Mouse (Mus musculus) forebrain, embryonic 10.5 days (tissue): ENCODE data around the gene Asns. TPM values are rescaled to one million over a fixed set of nuclear protein-coding genes. Genes with fewer than 3 reads are reported as not detected.
"Not testable (repeated sequence)": the region's sequence is repeated elsewhere in the genome, so short reads cannot be mapped to it uniquely, and the experiment has no call there.

Experiments
- DNase-seq: peaks from one replicate; pipeline ENCODE4 v3.0.0-alpha.2; 2017; ENCODE audit warnings: low spot score; ENCODE audit errors: extremely low spot score
- H3K27ac ChIP-seq: fragments of 300-500 bp; sonication (generic); 2 replicates; pipeline ENCODE4 v1.5.1; 2016; ENCODE audit warnings: mild to moderate bottlenecking
- H3K27me3 ChIP-seq: fragments of 300-500 bp; sonication (generic); 2 replicates; pipeline ENCODE4 v1.6.1; 2016; ENCODE audit warnings: mild to moderate bottlenecking; ENCODE audit not compliant: poor library complexity, severe bottlenecking
- H3K36me3 ChIP-seq: fragments of 300-500 bp; sonication (generic); replicated peaks from 2 replicates; pipeline ENCODE4 v1.6.1; 2016; ENCODE audit warnings: mild to moderate bottlenecking, moderate library complexity
- H3K4me1 ChIP-seq: fragments of 300-500 bp; sonication (generic); 2 replicates; pipeline ENCODE4 v1.6.1; 2016
- H3K4me3 ChIP-seq: fragments of 300-500 bp; sonication (generic); 2 replicates; pipeline ENCODE4 v1.5.1; 2016; ENCODE audit warnings: mild to moderate bottlenecking, moderate library complexity
- H3K9me3 ChIP-seq: fragments of 300-500 bp; sonication (generic); 2 replicates; pipeline ENCODE4 v1.6.1; 2016; ENCODE audit warnings: mild to moderate bottlenecking, moderate library complexity
- WGBS: fragments of 180-500 bp; shearing (Covaris S2); methylation state at CpG from one replicate; pipeline ENCODE4 v1.1.7; 2016; 5-methylcytosine and 5-hydroxymethylcytosine counted together
- polyA plus RNA-seq: library from polyadenylated mRNA; unstranded; fragments of >200 nt; fragmentation: Nextera tagmentation; extraction: Ambion mirVana; gene quantifications from 2 replicates; pipeline ENCODE4 v1.2.1, GENCODE M21; 2016

Gene Asns
- polyA plus RNA-seq, 1 experiment from 2014 or later, result 83.5 TPM

- Histone ChIP-seq H3K27me3 (no peaks in the 10 kb centered on the region), H3K9me3 (no peaks in the 10 kb centered on the region), H3K36me3 (peaks cover 21% of the 10 kb centered on the region), H3K4me1 (no peaks in the 10 kb centered on the region), H3K4me3 (no peak overlapping the region), H3K27ac (no peak overlapping the region)
- no peak for DNase-seq
- WGBS, result 88% methylated on average over 3 of the region's 3 CpGs
These were observed 21.6 kb downstream of the Asns start for GRCm38 (mm10) chr6:7671429-7671828.

- peaks cover 16% of the 10 kb centered on the region for H3K36me3 ChIP-seq
- no peaks in the 10 kb centered on the region for H3K9me3 ChIP-seq
- H3K27me3 ChIP-seq, result no peaks in the 10 kb centered on the region
- H3K27ac ChIP-seq, result no peak overlapping the region
- no peak for DNase-seq
- H3K4me1 ChIP-seq, result no peaks in the 10 kb centered on the region
- 77% methylated on average over 3 of the region's 3 CpGs for WGBS
- no peak overlapping the region for H3K4me3 ChIP-seq
These were observed 22.5 kb downstream of the Asns start for GRCm38 (mm10) chr6:7670588-7670987.

- no peak overlapping the region for H3K4me3 ChIP-seq
- H3K27me3 ChIP-seq, result no peaks in the 10 kb centered on the region
- 93% methylated on average over 5 of the region's 5 CpGs for whole genome bisulfite sequencing
- H3K36me3 ChIP-seq, result peaks cover 8% of the 10 kb centered on the region
- no peak for DNase-seq
- no peaks in the 10 kb centered on the region for H3K9me3 ChIP-seq
- H3K4me1 ChIP-seq, result no peaks in the 10 kb centered on the region
- H3K27ac ChIP-seq, result no peak overlapping the region
These were observed 23.3 kb downstream of the Asns start for GRCm38 (mm10) chr6:7669721-7670120.

GRCm38 (mm10) chr6:7668332-7668731 is 24.7 kb downstream of the Asns start:
- no peaks in the 10 kb centered on the region for H3K27me3 ChIP-seq
- H3K36me3 ChIP-seq, result peaks cover 4% of the 10 kb centered on the region; the same call in 1 of the 2 replicates
- H3K27ac ChIP-seq, result no peak overlapping the region
- H3K4me1 ChIP-seq, result no peaks in the 10 kb centered on the region
- DNase-seq, result no peak
- no peak overlapping the region for H3K4me3 ChIP-seq
- no peaks in the 10 kb centered on the region for H3K9me3 ChIP-seq
- WGBS, result 84% methylated on average over 5 of the region's 5 CpGs

- 97% methylated on average over 4 of the region's 4 CpGs for WGBS
- not testable (repeated sequence) for H3K27ac ChIP-seq, H3K27me3 ChIP-seq, H3K9me3 ChIP-seq, H3K4me1 ChIP-seq, H3K36me3 ChIP-seq, DNase-seq, H3K4me3 ChIP-seq
These were observed 27.2 kb downstream of the Asns start for GRCm38 (mm10) chr6:7665902-7666301.

GRCm38 (mm10) chr6:7661455-7661854 is 31.6 kb downstream of the Asns start:
- Histone ChIP-seq H3K36me3 (no peaks in the 10 kb centered on the region), H3K27ac (no peak overlapping the region), H3K9me3 (no peaks in the 10 kb centered on the region), H3K4me1 (no peaks in the 10 kb centered on the region), H3K4me3 (no peak overlapping the region), H3K27me3 (no peaks in the 10 kb centered on the region)
- no peak for DNase-seq
- 88% methylated on average over 4 of the region's 4 CpGs for WGBS

GRCm38 (mm10) chr6:7660377-7661080 is 32.5 kb downstream of the Asns start:
- Histone ChIP-seq H3K4me3 (no peak overlapping the region), H3K27ac (no peak overlapping the region), H3K36me3 (no peaks in the 10 kb centered on the region), H3K27me3 (no peaks in the 10 kb centered on the region), H3K4me1 (no peaks in the 10 kb centered on the region), H3K9me3 (no peaks in the 10 kb centered on the region)
- WGBS, result 65% methylated on average over 5 of the region's 5 CpGs
- no peak for DNase-seq

- Histone ChIP-seq H3K36me3 (no peaks in the 10 kb centered on the region), H3K27ac (no peak overlapping the region), H3K27me3 (no peaks in the 10 kb centered on the region), H3K9me3 (no peaks in the 10 kb centered on the region), H3K4me3 (no peak overlapping the region), H3K4me1 (no peaks in the 10 kb centered on the region)
- no peak for DNase-seq
- 89% methylated on average over 1 of the region's 1 CpGs for WGBS
These were observed 36.5 kb downstream of the Asns start for GRCm38 (mm10) chr6:7656601-7657000.

GRCm38 (mm10) chr6:7648458-7648857 is 44.6 kb downstream of the Asns start:
- Histone ChIP-seq H3K27ac (no peak overlapping the region), H3K4me1 (no peaks in the 10 kb centered on the region)

More at GRCm38 (mm10) chr6:7648458-7648857, 44.6 kb downstream of the Asns start:
- Histone ChIP-seq H3K9me3 (no peaks in the 10 kb centered on the region), H3K27me3 (no peaks in the 10 kb centered on the region), H3K4me3 (no peak overlapping the region), H3K36me3 (no peaks in the 10 kb centered on the region)
- DNase-seq, result no peak

Other genes starting within 250 kb of the Asns start
- gene Tac1, start 138.4 kb downstream of the Asns start, polyA plus RNA-seq, result 1.1 and 2.2 TPM in 2 replicates
- gene C1galt1, start 151.6 kb upstream of the Asns start, polyA plus RNA-seq, result 2.1 and 2.2 TPM in 2 replicates